Mouse (Mus musculus) forebrain, embryonic 13.5 days (tissue): ENCODE measurements around the gene Setd1b. TPM values are rescaled to one million over a fixed set of nuclear protein-coding genes. Genes with fewer than 3 reads are reported as not detected.

Experiments
- ATAC-seq: fragments of 200-750 bp; cut with Nextera tagmentation; 2 replicates; pipeline ENCODE4 v1.8.0; 2017
- H3K27ac ChIP-seq: fragments of 300-500 bp; sonication (generic); 2 replicates; pipeline ENCODE4 v1.5.1; 2015; ENCODE audit warnings: inconsistent platforms, mild to moderate bottlenecking, moderate library complexity
- H3K27me3 ChIP-seq: fragments of 300-500 bp; sonication (generic); 2 replicates; pipeline ENCODE4 v1.6.1; 2015; ENCODE audit warnings: mild to moderate bottlenecking, inconsistent platforms
- H3K36me3 ChIP-seq: fragments of 300-500 bp; sonication (generic); 2 replicates; pipeline ENCODE4 v1.6.1; 2015; ENCODE audit warnings: mild to moderate bottlenecking, inconsistent platforms; ENCODE audit not compliant: poor library complexity, severe bottlenecking
- H3K4me1 ChIP-seq: fragments of 300-500 bp; sonication (generic); 2 replicates; pipeline ENCODE4 v1.6.1; 2015; ENCODE audit warnings: inconsistent platforms
- H3K4me2 ChIP-seq: fragments of 300-500 bp; sonication (generic); 2 replicates; pipeline ENCODE4 v1.6.1; 2015; ENCODE audit warnings: inconsistent platforms, mild to moderate bottlenecking, moderate library complexity
- H3K4me3 ChIP-seq: fragments of 300-500 bp; sonication (generic); 2 replicates; pipeline ENCODE4 v1.5.1; 2015; ENCODE audit warnings: mild to moderate bottlenecking, inconsistent platforms
- H3K9ac ChIP-seq: fragments of 300-500 bp; sonication (generic); 2 replicates; pipeline ENCODE4 v1.6.1; 2015; ENCODE audit warnings: mild to moderate bottlenecking, inconsistent platforms
- H3K9me3 ChIP-seq: fragments of 300-500 bp; sonication (generic); replicated peaks from 2 replicates; pipeline ENCODE4 v1.6.1; 2016; ENCODE audit warnings: inconsistent platforms
- WGBS: fragments of 180-500 bp; shearing (Covaris S2); methylation state at CpG from one replicate; pipeline ENCODE4 v1.1.7; 2015; 5-methylcytosine and 5-hydroxymethylcytosine counted together
- polyA plus RNA-seq: library from polyadenylated mRNA; unstranded; fragments of >200 nt; fragmentation: Nextera tagmentation; extraction: Ambion mirVana; gene quantifications from 2 replicates; pipeline ENCODE4 v1.2.1, GENCODE M21; 2015

Setd1b gene
- polyA plus RNA-seq, 1 experiment from 2014 or later: 13.9 TPM

DNA sequence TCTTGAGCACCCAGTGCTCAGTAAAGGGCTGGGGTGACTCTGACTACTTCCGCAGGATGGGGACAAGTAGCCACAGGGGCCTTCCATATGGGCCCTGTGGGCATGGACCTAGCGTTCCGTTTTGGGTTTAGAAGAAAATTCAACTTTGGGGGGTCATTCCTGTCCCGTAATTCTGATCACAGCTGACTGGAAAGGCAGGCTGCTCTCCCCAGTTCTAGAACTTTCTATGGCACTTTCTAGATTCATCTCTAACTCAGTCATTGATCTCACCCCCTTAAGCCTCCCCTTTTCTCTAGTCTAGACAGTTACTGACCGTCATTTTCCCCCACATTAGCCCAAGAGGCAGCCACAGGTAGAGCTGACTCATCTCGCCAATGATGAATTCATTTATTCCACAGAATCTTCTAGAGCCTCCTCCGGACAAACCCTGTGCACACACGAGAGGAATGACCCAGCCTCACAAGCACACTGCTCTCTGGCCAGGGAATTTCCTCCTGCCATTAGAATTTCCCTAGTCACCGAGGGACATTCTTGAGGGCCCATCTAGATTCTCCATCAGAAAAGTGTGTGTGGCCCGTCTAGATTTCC lies 12.7 kb upstream of the Setd1b start:
- Histone ChIP-seq H3K4me1 (peaks cover 30% of the 10 kb centered on the region), H3K4me2 (no peak overlapping the region), H3K27me3 (no peaks in the 10 kb centered on the region), H3K36me3 (peaks cover 64% of the 10 kb centered on the region), H3K4me3 (no peak overlapping the region), H3K9ac (no peak overlapping the region), H3K27ac (no peak overlapping the region), H3K9me3 (no peaks in the 10 kb centered on the region)
- ATAC-seq: no peak
- WGBS: 85% methylated on average over 10 of the region's 10 CpGs

GRCm38 (mm10) chr5:123130030-123130813 lies 11.8 kb upstream of the Setd1b start:
- Histone ChIP-seq H3K27me3 (no peaks in the 10 kb centered on the region), H3K9ac (no peak overlapping the region), H3K4me2 (no peak overlapping the region), H3K4me3 (no peak overlapping the region), H3K36me3 (peaks cover 69% of the 10 kb centered on the region), H3K27ac (peak overlapping the region; percentile 27), H3K9me3 (no peaks in the 10 kb centered on the region), H3K4me1 (peaks cover 40% of the 10 kb centered on the region)
- ATAC-seq: no peak
- WGBS: 91% methylated on average over 9 of the region's 9 CpGs

DNA sequence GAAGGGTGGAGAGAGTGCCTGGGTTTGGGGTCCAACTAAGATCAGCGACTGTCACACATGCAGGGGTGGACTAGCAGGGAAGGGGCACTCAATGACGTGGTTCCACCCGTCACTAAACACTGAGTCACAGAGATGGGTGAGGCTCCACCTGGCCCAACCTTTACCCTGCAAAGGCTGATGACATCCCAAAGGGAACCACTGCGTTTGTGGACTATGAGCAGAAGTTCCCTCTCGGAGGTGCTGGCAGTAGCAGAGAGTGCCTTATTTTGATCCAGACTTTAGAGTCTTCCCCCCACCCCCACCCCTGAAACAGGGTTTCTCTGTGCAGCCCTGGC lies 11.2 kb upstream of the Setd1b start:
- Histone ChIP-seq H3K36me3 (peaks cover 69% of the 10 kb centered on the region), H3K4me3 (no peak overlapping the region), H3K27me3 (no peaks in the 10 kb centered on the region), H3K4me1 (peaks cover 45% of the 10 kb centered on the region), H3K9ac (no peak overlapping the region), H3K4me2 (no peak overlapping the region), H3K9me3 (no peaks in the 10 kb centered on the region), H3K27ac (no peak overlapping the region)
- ATAC-seq: no peak
- WGBS: 86% methylated on average over 5 of the region's 5 CpGs

GRCm38 (mm10) chr5:123132308-123133071 lies 9.5 kb upstream of the Setd1b start, which contains the start of gene Rhof:
Gene Rhof, minus strand, starts transcription at chr5:123132692.
- Histone ChIP-seq H3K27ac (peak within 1 kb of the TSS; percentile 100), H3K27me3 (no peaks in the 10 kb centered on the region), H3K36me3 (peaks cover 65% of the 10 kb centered on the region), H3K4me1 (peaks cover 63% of the 10 kb centered on the region), H3K4me2 (peak within 1 kb of the TSS; percentile 96), H3K4me3 (peak within 1 kb of the TSS; percentile 94), H3K9ac (peak within 1 kb of the TSS; percentile 63), H3K9me3 (no peaks in the 10 kb centered on the region)
- peak; percentile 48 for ATAC-seq
- 4% methylated on average over 44 of the region's 44 CpGs for WGBS

GRCm38 (mm10) chr5:123133083-123133783 lies 8.8 kb upstream of the Setd1b start:
- Histone ChIP-seq H3K4me3 (peak overlapping the region; percentile 94; the same call in 1 of the 2 replicates), H3K4me2 (peak overlapping the region; percentile 96), H3K36me3 (peaks cover 58% of the 10 kb centered on the region), H3K27me3 (no peaks in the 10 kb centered on the region), H3K9me3 (no peaks in the 10 kb centered on the region), H3K9ac (no peak overlapping the region), H3K4me1 (peaks cover 68% of the 10 kb centered on the region), H3K27ac (peak overlapping the region; percentile 100)
- ATAC-seq: no peak
- WGBS: 21% methylated on average over 18 of the region's 18 CpGs

DNA sequence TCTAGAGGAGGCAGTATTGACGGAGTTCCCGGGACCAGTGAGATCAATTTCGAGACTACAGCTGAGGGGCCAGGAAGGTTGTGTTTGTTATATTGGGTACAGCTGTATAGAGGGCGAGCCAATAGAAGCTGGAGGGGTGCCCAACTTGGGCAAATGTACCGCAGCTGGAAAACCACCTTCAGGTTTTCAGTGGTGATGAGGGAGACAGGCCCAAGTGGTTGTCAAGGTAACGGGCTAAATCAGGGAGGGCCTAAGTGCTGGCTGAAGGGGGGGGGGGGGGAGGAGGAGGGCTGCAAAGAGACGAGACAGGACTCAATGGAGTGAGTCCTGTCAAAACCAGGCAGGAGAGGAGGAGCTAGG lies 8.2 kb upstream of the Setd1b start:
- Histone ChIP-seq H3K4me2 (peak overlapping the region; percentile 96), H3K36me3 (peaks cover 53% of the 10 kb centered on the region), H3K4me3 (peak overlapping the region; percentile 94; the same call in 1 of the 2 replicates), H3K9me3 (no peaks in the 10 kb centered on the region), H3K4me1 (peaks cover 68% of the 10 kb centered on the region), H3K27ac (peak overlapping the region; percentile 100), H3K27me3 (no peaks in the 10 kb centered on the region), H3K9ac (0 out of 2 replicates have a peak overlapping the region, but pooled peaks have one; percentile 100)
- ATAC-seq: no peak; the same call in 1 of the 2 replicates
- WGBS: 10% methylated on average over 7 of the region's 7 CpGs

GRCm38 (mm10) chr5:123134186-123134874 lies 7.7 kb upstream of the Setd1b start:
- peak overlapping the region; percentile 100 for H3K9ac ChIP-seq
- no peaks in the 10 kb centered on the region for H3K27me3 ChIP-seq
- H3K4me2 ChIP-seq: peak overlapping the region; percentile 96
- no peaks in the 10 kb centered on the region for H3K9me3 ChIP-seq
- H3K36me3 ChIP-seq: peaks cover 47% of the 10 kb centered on the region
- WGBS: 29% methylated on average over 13 of the region's 13 CpGs
- peak overlapping the region; percentile 100 for H3K27ac ChIP-seq
- H3K4me1 ChIP-seq: peaks cover 68% of the 10 kb centered on the region
- H3K4me3 ChIP-seq: peak overlapping the region; percentile 94
- no peak for ATAC-seq

DNA sequence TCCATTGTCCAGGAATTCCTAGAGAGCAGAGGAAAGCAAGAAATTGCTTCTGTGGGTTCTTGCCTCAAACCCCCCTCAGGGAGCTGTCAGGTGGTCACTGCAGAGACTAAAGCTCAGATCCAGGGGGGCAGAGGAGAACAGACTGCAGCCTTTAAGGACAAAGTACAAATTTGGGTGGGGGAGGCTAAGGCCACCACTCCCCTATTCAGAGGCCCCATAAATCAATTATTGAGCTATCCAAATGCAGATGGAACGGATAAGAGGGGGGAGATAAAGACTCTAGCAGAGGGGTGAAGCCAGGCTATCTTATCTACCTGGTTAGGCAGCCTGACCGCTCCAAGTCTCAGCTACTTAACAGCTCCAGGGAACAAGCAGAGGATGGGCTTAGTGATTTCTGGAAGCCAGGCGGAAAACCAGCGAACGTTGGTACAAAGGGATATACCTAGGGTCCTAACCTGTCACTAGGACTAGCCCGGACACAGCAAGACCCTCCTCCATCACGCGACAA lies 7.1 kb upstream of the Setd1b start:
- Histone ChIP-seq H3K4me3 (peak overlapping the region; percentile 94), H3K9me3 (no peaks in the 10 kb centered on the region), H3K27ac (peak overlapping the region; percentile 100), H3K4me1 (peaks cover 68% of the 10 kb centered on the region), H3K9ac (peak overlapping the region; percentile 100), H3K36me3 (peaks cover 41% of the 10 kb centered on the region), H3K27me3 (no peaks in the 10 kb centered on the region), H3K4me2 (peak overlapping the region; percentile 96)
- no peak for ATAC-seq
- 16% methylated on average over 8 of the region's 8 CpGs for WGBS

- Histone ChIP-seq H3K27me3 (no peaks in the 10 kb centered on the region), H3K4me2 (peak overlapping the region; percentile 96), H3K9ac (peak overlapping the region; percentile 100), H3K27ac (peak overlapping the region; percentile 100), H3K4me3 (peak overlapping the region; percentile 94), H3K4me1 (peaks cover 68% of the 10 kb centered on the region), H3K36me3 (peaks cover 33% of the 10 kb centered on the region), H3K9me3 (no peaks in the 10 kb centered on the region)
- peak; percentile 19; the same call in 1 of the 2 replicates for ATAC-seq
- 3% methylated on average over 30 of the region's 30 CpGs for WGBS
These were observed 6.3 kb upstream of the Setd1b start for GRCm38 (mm10) chr5:123135471-123136360.

DNA sequence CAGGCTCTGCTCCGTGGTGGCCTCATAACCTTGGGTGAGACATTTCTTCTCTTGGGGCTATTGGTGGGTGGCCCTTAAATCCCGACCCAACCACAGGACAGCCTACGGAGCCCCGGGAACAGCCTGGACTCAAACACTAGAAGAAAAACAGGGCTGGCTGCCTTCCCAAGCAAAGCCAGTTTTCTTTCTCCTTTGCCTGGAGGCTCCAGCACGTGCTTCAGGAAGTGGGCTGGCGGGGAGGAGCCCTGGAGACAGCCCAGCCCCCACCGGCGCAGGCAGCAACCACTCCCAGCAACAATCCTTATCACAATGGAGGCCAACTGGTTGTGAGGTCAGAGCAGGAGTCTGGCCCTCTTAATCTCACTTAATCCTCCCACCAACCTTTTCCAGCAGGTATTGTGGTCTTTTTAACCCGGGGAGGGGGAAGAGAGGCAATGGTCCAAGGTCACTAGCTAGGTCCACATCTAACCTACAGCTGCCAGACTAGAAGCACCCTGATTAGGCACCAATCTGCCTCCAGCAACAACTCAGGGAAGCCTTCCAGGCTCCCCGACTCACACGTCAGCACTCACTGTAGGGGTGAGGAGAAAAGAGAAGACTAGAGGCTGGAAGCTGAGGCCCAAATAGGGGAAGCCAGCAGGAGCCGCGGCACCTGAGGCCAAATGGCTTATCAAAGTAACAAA lies 5.5 kb upstream of the Setd1b start:
- Histone ChIP-seq H3K4me2 (peak overlapping the region; percentile 96), H3K27me3 (no peaks in the 10 kb centered on the region), H3K4me3 (peak overlapping the region; percentile 94), H3K27ac (peak overlapping the region; percentile 100), H3K4me1 (peaks cover 65% of the 10 kb centered on the region), H3K36me3 (peaks cover 29% of the 10 kb centered on the region), H3K9me3 (no peaks in the 10 kb centered on the region), H3K9ac (peak overlapping the region; percentile 100)
- ATAC-seq: peak; percentile 52
- 1% methylated on average over 13 of the region's 13 CpGs for WGBS
